Mouse (Mus musculus) heart, embryonic 13.5 days (tissue): ENCODE measurements at regions not wholly inside any gene's neighbourhood (a gene's known extent, or its start where the extent isn't known, plus 50 kb on each side); places are given as distances from the start of the nearest gene placed in this dataset.

Source experiments
- ATAC-seq: fragments of 200-750 bp; cut with Nextera tagmentation; 2 replicates; pipeline ENCODE4 v1.8.0; 2017; ENCODE audit warnings: moderate TSS enrichment; ENCODE audit not compliant: insufficient number of reproducible peaks, low FRiP score, low TSS enrichment; ENCODE audit errors: extremely low read depth
- H3K27ac ChIP-seq: fragments of 300-500 bp; sonication (generic); replicated peaks from 2 replicates; pipeline ENCODE4 v1.5.1; 2015; ENCODE audit warnings: moderate library complexity, mild to moderate bottlenecking, inconsistent platforms
- H3K27me3 ChIP-seq: fragments of 300-500 bp; sonication (generic); replicated peaks from 2 replicates; pipeline ENCODE4 v1.6.1; 2015; ENCODE audit warnings: mild to moderate bottlenecking, inconsistent platforms
- H3K36me3 ChIP-seq: fragments of 300-500 bp; sonication (generic); 2 replicates; pipeline ENCODE4 v1.6.1; 2015; ENCODE audit warnings: mild to moderate bottlenecking, inconsistent platforms
- H3K4me1 ChIP-seq: fragments of 300-500 bp; sonication (generic); 2 replicates; pipeline ENCODE4 v1.6.1; 2015; ENCODE audit warnings: inconsistent platforms
- H3K4me2 ChIP-seq: fragments of 300-500 bp; sonication (generic); 2 replicates; pipeline ENCODE4 v1.6.1; 2015; ENCODE audit warnings: inconsistent platforms, mild to moderate bottlenecking, moderate library complexity
- H3K4me3 ChIP-seq: fragments of 300-500 bp; sonication (generic); 2 replicates; pipeline ENCODE4 v1.5.1; 2015; ENCODE audit warnings: moderate library complexity, mild to moderate bottlenecking, inconsistent platforms
- H3K9ac ChIP-seq: fragments of 300-500 bp; sonication (generic); 2 replicates; pipeline ENCODE4 v1.6.1; 2015; ENCODE audit warnings: inconsistent platforms, mild to moderate bottlenecking, moderate library complexity
- H3K9me3 ChIP-seq: fragments of 300-500 bp; sonication (generic); 2 replicates; pipeline ENCODE4 v1.6.1; 2016; ENCODE audit warnings: inconsistent platforms
- WGBS: fragments of 180-500 bp; shearing (Covaris S2); methylation state at CpG from one replicate; pipeline ENCODE4 v1.1.7; 2015; ENCODE audit warnings: mixed read lengths; 5-methylcytosine and 5-hydroxymethylcytosine counted together

GRCm38 (mm10) chr5:89932999-89933398 lies 49.9 kb upstream of the Adamts3 start:
- ATAC-seq: no peak
- Histone ChIP-seq H3K4me1 (no peaks in the 10 kb centered on the region), H3K4me2 (no peak overlapping the region), H3K36me3 (no peaks in the 10 kb centered on the region), H3K9me3 (no peaks in the 10 kb centered on the region), H3K27me3 (no peaks in the 10 kb centered on the region), H3K27ac (no peak overlapping the region), H3K4me3 (no peak overlapping the region), H3K9ac (no peak overlapping the region)
- WGBS: 82% methylated on average over 6 of the region's 6 CpGs
